Mouse (Mus musculus): ENCODE measurements around the gene Hamp2. TPM values are rescaled to one million over a fixed set of nuclear protein-coding genes. Genes with fewer than 3 reads are reported as not detected.

Gene Hamp2
- polyA plus RNA-seq, 1 experiment from 2014 or later, result 0.52 TPM

GRCm38 (mm10) chr7:30959786-30960349 is 35.4 kb upstream of the Hamp2 start:
- H3K4me2 ChIP-seq (replicated peaks; ENCODE audit: low read depth), result no peak overlapping the region
- H3K4me3 ChIP-seq (ENCODE audit: low read depth, low read length), result no peak overlapping the region
- peaks cover 5% of the 10 kb centered on the region; the same call in 1 of the 2 replicates for H3K36me3 ChIP-seq (ENCODE audit: control insufficient read depth, insufficient read depth, low read length)
- ATAC-seq (ENCODE audit: low FRiP score, low TSS enrichment) (no peak), DNase-seq (ENCODE audit: low spot score) (no peak)
- TF ChIP-seq EP300 (optimal IDR thresholded peaks at IDR 0.05) (no peak), CTCF (IDR thresholded peaks at IDR 0.05; ENCODE audit: low read depth) (no peak)
- no peaks in the 10 kb centered on the region for H3K9me3 ChIP-seq (ENCODE audit: control insufficient read depth, low read length)
- no peak overlapping the region for H3K9ac ChIP-seq (ENCODE audit: low read length)
- H3K4me1 ChIP-seq (replicated peaks; ENCODE audit: control insufficient read depth, insufficient read depth), result peaks cover 10% of the 10 kb centered on the region; the same call in 1 of the 2 replicates
- 82% methylated on average over 6 of the region's 6 CpGs for WGBS
- H3K27me3 ChIP-seq (ENCODE audit: control insufficient read depth, insufficient read depth, low read length), result no peaks in the 10 kb centered on the region
- no peak overlapping the region for H3K27ac ChIP-seq (replicated peaks)

DNA sequence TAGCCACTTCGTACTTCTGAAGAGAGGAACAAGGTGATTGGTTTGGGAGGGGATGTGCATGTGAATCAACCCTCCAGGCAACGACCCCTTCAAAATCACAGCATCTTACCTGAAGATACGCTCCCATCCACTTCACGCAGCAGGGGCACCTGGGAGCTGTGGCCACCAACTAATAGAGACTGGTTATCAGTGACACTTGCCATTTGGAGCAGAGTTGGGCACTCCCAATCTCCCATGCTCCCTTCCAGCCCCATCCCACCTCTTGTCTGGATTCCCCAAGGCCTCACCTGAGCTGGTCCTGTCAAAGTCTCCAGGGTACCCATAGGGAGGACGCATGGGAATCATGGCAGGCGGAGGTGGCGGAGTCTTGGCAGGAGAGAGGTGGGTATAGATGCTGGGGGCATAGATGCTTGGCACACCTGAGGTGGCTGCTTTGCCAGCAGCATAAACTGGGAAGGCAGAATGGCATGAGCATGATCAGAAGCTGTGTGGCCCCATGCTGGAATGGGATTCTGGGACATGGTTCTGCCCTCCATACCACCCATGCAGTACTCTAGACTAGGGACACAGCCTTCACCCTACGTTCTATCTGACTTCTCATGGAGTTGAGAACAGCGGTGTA is 34.5 kb upstream of the Hamp2 start:
- H3K36me3 ChIP-seq (ENCODE audit: control insufficient read depth, insufficient read depth, low read length), result peaks cover 7% of the 10 kb centered on the region; the same call in 1 of the 2 replicates
- 94% methylated on average over 9 of the region's 9 CpGs for WGBS
- DNase-seq (ENCODE audit: low spot score) (no peak), ATAC-seq (ENCODE audit: low FRiP score, low TSS enrichment) (no peak)
- no peak overlapping the region for H3K4me3 ChIP-seq (ENCODE audit: low read depth, low read length)
- no peak overlapping the region for H3K27ac ChIP-seq (replicated peaks)
- no peak overlapping the region for H3K9ac ChIP-seq (ENCODE audit: low read length)
- H3K4me2 ChIP-seq (replicated peaks; ENCODE audit: low read depth), result no peak overlapping the region
- H3K9me3 ChIP-seq (ENCODE audit: control insufficient read depth, low read length), result no peaks in the 10 kb centered on the region
- peaks cover 10% of the 10 kb centered on the region; the same call in 1 of the 2 replicates for H3K4me1 ChIP-seq (replicated peaks; ENCODE audit: control insufficient read depth, insufficient read depth)
- no peaks in the 10 kb centered on the region for H3K27me3 ChIP-seq (ENCODE audit: control insufficient read depth, insufficient read depth, low read length)
- TF ChIP-seq EP300 (optimal IDR thresholded peaks at IDR 0.05) (no peak), CTCF (IDR thresholded peaks at IDR 0.05; ENCODE audit: low read depth) (no peak)

DNA sequence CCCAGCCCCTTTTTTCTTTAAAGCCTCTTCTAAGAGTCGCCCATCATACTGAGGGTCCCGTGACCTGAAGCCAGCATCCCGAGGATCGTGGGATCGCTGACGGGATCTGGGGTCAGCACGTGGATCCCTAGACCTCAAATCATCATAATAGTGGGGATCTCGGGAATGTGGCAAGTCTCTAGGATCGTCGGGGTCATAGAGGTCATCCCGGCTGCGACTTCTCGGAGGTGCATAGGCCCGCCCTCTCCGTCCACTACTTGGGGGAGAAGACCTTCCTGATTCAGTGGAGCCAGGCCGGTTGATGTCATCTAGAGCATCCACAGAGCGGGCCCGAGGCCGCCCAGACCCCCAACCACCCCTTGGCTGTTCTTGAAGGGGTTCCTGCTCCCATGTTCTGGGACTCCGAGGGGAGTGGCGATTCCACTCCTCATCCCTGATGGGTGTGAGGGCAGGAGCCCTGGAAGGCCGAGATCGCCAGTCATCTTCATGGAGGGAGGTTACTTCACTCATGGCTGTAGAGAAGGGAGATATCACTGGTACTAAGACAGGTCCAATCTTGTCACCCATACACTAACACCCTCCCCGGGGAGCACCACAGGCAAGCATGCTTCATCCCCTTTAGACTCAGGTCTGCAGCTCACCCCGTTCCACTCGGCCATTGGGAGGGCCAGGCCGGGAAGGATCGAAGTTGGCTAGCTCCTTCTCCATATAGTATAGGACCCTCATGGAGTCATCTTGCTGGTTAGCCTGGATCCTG is 33.8 kb upstream of the Hamp2 start:
- H3K9ac ChIP-seq (ENCODE audit: low read length), result peak overlapping the region; percentile 100
- no peaks in the 10 kb centered on the region for H3K9me3 ChIP-seq (ENCODE audit: control insufficient read depth, low read length)
- WGBS, result 62% methylated on average over 28 of the region's 28 CpGs
- H3K27ac ChIP-seq (replicated peaks), result peak overlapping the region; percentile 99
- DNase-seq (ENCODE audit: low spot score) (peak; percentile 35), ATAC-seq (ENCODE audit: low FRiP score, low TSS enrichment) (no peak)
- H3K4me1 ChIP-seq (replicated peaks; ENCODE audit: control insufficient read depth, insufficient read depth), result peaks cover 10% of the 10 kb centered on the region; the same call in 1 of the 2 replicates
- H3K4me3 ChIP-seq (ENCODE audit: low read depth, low read length), result peak overlapping the region; percentile 96
- peak overlapping the region; percentile 78 for H3K4me2 ChIP-seq (replicated peaks; ENCODE audit: low read depth)
- H3K36me3 ChIP-seq (ENCODE audit: control insufficient read depth, insufficient read depth, low read length), result peaks cover 10% of the 10 kb centered on the region
- TF ChIP-seq EP300 (optimal IDR thresholded peaks at IDR 0.05) (no peak), CTCF (IDR thresholded peaks at IDR 0.05; ENCODE audit: low read depth) (no peak)
- H3K27me3 ChIP-seq (ENCODE audit: control insufficient read depth, insufficient read depth, low read length), result no peaks in the 10 kb centered on the region

DNA sequence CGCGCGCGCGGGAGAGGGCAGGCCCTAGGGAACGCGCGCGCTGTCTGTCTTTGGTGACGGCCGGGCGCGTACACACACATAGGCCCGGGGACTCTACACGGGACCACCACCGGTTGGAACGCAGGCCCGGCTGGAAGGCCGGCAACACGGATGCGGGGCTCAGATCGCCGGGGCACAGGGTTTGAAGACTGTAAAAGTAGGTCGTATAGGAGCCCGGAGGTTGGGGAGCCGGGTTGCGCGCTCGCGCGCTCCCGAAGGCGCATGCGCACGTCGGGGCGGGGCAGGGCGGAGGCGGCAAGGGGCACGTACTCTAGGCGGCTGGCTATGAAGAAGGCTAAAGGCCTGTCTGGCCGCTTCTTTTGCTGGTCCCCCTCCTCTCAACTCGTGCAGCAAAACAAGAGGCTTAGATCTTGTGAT is 32.9 kb upstream of the Hamp2 start:
- ATAC-seq (ENCODE audit: low FRiP score, low TSS enrichment), result peak; percentile 63
- no peaks in the 10 kb centered on the region for H3K27me3 ChIP-seq (ENCODE audit: control insufficient read depth, insufficient read depth, low read length)
- H3K4me3 ChIP-seq (ENCODE audit: low read depth, low read length), result peak overlapping the region; percentile 96
- peak overlapping the region; percentile 100 for H3K9ac ChIP-seq (ENCODE audit: low read length)
- no peaks in the 10 kb centered on the region for H3K9me3 ChIP-seq (ENCODE audit: control insufficient read depth, low read length)
- DNase-seq (ENCODE audit: low spot score), result peak; percentile 93
- peak overlapping the region; percentile 78 for H3K4me2 ChIP-seq (replicated peaks; ENCODE audit: low read depth)
- TF ChIP-seq EP300 (optimal IDR thresholded peaks at IDR 0.05) (peak; percentile 32), CTCF (IDR thresholded peaks at IDR 0.05; ENCODE audit: low read depth) (no peak)
- peaks cover 10% of the 10 kb centered on the region for H3K36me3 ChIP-seq (ENCODE audit: control insufficient read depth, insufficient read depth, low read length)
- peak overlapping the region; percentile 99 for H3K27ac ChIP-seq (replicated peaks)
- WGBS, result under 1% methylated on average over 36 of the region's 43 CpGs
- H3K4me1 ChIP-seq (replicated peaks; ENCODE audit: control insufficient read depth, insufficient read depth), result peaks cover 10% of the 10 kb centered on the region; the same call in 1 of the 2 replicates

DNA sequence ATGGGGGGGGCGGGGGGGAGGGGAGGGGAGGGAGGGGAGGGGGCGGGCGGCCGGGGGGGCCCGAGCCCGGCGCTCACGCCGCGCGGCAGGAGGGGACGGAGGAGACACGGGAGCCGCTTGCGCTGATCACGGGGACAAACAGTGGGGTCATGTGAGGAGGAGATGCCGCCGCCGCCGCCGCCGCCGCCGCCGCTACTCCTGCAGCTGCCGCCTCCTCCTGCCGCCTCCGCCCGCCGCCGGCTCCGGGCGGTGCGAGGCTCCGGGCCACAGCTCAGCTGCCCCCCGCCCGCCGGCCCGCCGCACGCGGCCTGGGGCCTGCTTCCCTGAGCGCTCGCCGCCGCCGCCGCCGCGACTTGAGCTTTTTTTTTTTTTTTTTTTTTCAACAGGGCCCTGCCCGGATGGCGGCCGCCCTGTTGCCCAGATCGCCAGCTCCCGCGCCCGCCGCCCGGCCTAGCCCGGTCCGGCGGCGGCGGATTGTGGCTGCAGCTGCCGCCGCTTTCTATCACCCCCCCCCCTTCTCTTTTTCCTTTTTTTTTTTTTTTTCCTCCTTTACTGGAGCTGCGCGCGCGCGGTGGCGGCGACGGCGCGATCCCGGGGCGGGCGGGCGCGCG is 32.4 kb upstream of the Hamp2 start, which contains the start of gene Usf2:
Gene Usf2, minus strand, starts transcription at position 48 of the 611 bp plus-strand sequence.
- H3K4me1 ChIP-seq (replicated peaks; ENCODE audit: control insufficient read depth, insufficient read depth), result peaks cover 10% of the 10 kb centered on the region; the same call in 1 of the 2 replicates
- H3K9ac ChIP-seq (ENCODE audit: low read length), result peak within 1 kb of the TSS; percentile 100
- peaks cover 14% of the 10 kb centered on the region for H3K36me3 ChIP-seq (ENCODE audit: control insufficient read depth, insufficient read depth, low read length)
- 0% methylated on average over 24 of the region's 82 CpGs for WGBS
- no peak for TF ChIP-seq CTCF (IDR thresholded peaks at IDR 0.05; ENCODE audit: low read depth)
- TF ChIP-seq EP300 (optimal IDR thresholded peaks at IDR 0.05), result no peak
- DNase-seq (ENCODE audit: low spot score), result peak; percentile 89
- H3K27me3 ChIP-seq (ENCODE audit: control insufficient read depth, insufficient read depth, low read length), result no peaks in the 10 kb centered on the region
- peak within 1 kb of the TSS; percentile 99 for H3K27ac ChIP-seq (replicated peaks)
- peak; percentile 50 for ATAC-seq (ENCODE audit: low FRiP score, low TSS enrichment)
- no peaks in the 10 kb centered on the region for H3K9me3 ChIP-seq (ENCODE audit: control insufficient read depth, low read length)
- H3K4me3 ChIP-seq (ENCODE audit: low read depth, low read length), result peak within 1 kb of the TSS; percentile 96
- H3K4me2 ChIP-seq (replicated peaks; ENCODE audit: low read depth), result peak within 1 kb of the TSS; percentile 78
